11 mouse cellular contexts compared by ENCODE assay signal in genomic region chr3:84731003-84731402, GRCm38 (mm10).
DNase-seq lines count a peak whose midpoint lies in the region; ATAC-seq and TF ChIP-seq lines count a peak whose summit lies in the region.
"Had no signal": no experiment of that assay in that cellular context is flagged by ENCODE, and none has a peak within 500 bp of the region (broad histone marks: within the 10 kb centered on the region; RNA-seq: fewer than 3 reads in every experiment).

No protein-coding gene starts in this region.

- H3K79me2 ChIP-seq in myocyte (ENCODE audit: control insufficient read depth, insufficient read depth) = no peaks in the 10 kb centered on the region

- H3K9me3 ChIP-seq in kidney, postnatal 0 days (replicated peaks; ENCODE audit: low read length) = no peaks in the 10 kb centered on the region
- H3K9me3 ChIP-seq in forebrain, embryonic 16.5 days (ENCODE audit: control insufficient read depth, low read length) = no peaks in the 10 kb centered on the region

- no peak for TF ChIP-seq POLR2A in myocyte (IDR thresholded peaks at IDR 0.05; ENCODE audit: insufficient read length, low read depth)

- ATAC-seq in kidney, postnatal 0 days (replicated peaks; ENCODE audit: low FRiP score, low read depth) = 0 out of 2 replicates have a peak, but pooled peaks have one; percentile 25
- ATAC-seq in forebrain, embryonic 16.5 days = no peak
- ATAC-seq: lung, postnatal 0 days had no signal

- peak overlapping the region; percentile 58; the same call in 1 of the 2 replicates for H3K4me2 ChIP-seq in kidney, postnatal 0 days (ENCODE audit: low read length)
- H3K4me2 ChIP-seq in forebrain, embryonic 16.5 days (ENCODE audit: low read length) = peak overlapping the region; percentile 16; the same call in 1 of the 2 replicates
- H3K4me2 ChIP-seq in myocyte (ENCODE audit: low read depth) = peak overlapping the region; percentile 34

- no peaks in the 10 kb centered on the region for H3K4me1 ChIP-seq in kidney, postnatal 0 days (replicated peaks; ENCODE audit: insufficient read depth, low read length)
- H3K4me1 ChIP-seq in forebrain, embryonic 16.5 days (replicated peaks; ENCODE audit: control insufficient read depth, insufficient read depth, low read length) = peaks cover 19% of the 10 kb centered on the region

- no peak for DNase-seq in kidney, postnatal 0 days (ENCODE audit: low spot score)
- no peak for DNase-seq in kidney, adult 8-10 months
- DNase-seq in brain, adult 2 months (ENCODE audit: low read depth, low spot score) = peak; percentile 71
- no peak for DNase-seq in right cerebral cortex, postnatal 10 days (ENCODE audit: low spot score in 2 of 2)
- DNase-seq in urinary bladder, postnatal 36 days (ENCODE audit: low spot score in 2 of 2) = no peak
- no peak for DNase-seq in spleen, postnatal 14 days (ENCODE audit: low spot score in 2 of 2)
- DNase-seq: heart, adult 2 months; right cerebral cortex, adult 18-20 months had no signal

- no peak for TF ChIP-seq CTCF in kidney, postnatal 0 days (IDR thresholded peaks at IDR 0.05; ENCODE audit: low read depth)

- WGBS in kidney, postnatal 0 days = 33% methylated on average over 5 of the region's 5 CpGs
- 26% methylated on average over 5 of the region's 5 CpGs for WGBS in forebrain, embryonic 16.5 days

- no peak overlapping the region for H3K4me3 ChIP-seq in kidney, postnatal 0 days (replicated peaks; ENCODE audit: low read depth, low read length)
- no peak overlapping the region for H3K4me3 ChIP-seq in forebrain, embryonic 16.5 days (replicated peaks; ENCODE audit: low read length)
- no peak overlapping the region for H3K4me3 ChIP-seq in myocyte
- H3K4me3 ChIP-seq: heart, adult 2 months had no signal

- H3K9ac ChIP-seq in kidney, postnatal 0 days (ENCODE audit: low read depth, low read length) = no peak overlapping the region
- H3K9ac ChIP-seq in forebrain, embryonic 16.5 days (replicated peaks; ENCODE audit: low read depth, low read length) = no peak overlapping the region

- H3K36me3 ChIP-seq in kidney, postnatal 0 days (ENCODE audit: insufficient read depth, low read length) = no peaks in the 10 kb centered on the region
- no peaks in the 10 kb centered on the region for H3K36me3 ChIP-seq in forebrain, embryonic 16.5 days (ENCODE audit: control insufficient read depth, insufficient read depth)
- H3K36me3 ChIP-seq in myocyte (ENCODE audit: control insufficient read depth, insufficient read depth) = no peaks in the 10 kb centered on the region

- no peak overlapping the region for H3K27ac ChIP-seq in kidney, postnatal 0 days
- no peak overlapping the region for H3K27ac ChIP-seq in forebrain, embryonic 16.5 days (ENCODE audit: low read length)
- H3K27ac ChIP-seq: heart, adult 2 months had no signal

- H3ac ChIP-seq in myocyte (ENCODE audit: control insufficient read depth, insufficient read length) = no peak overlapping the region

- no peaks in the 10 kb centered on the region for H3K27me3 ChIP-seq in kidney, postnatal 0 days (ENCODE audit: insufficient read depth, low read length)
- H3K27me3 ChIP-seq in forebrain, embryonic 16.5 days (replicated peaks; ENCODE audit: control insufficient read depth, insufficient read depth, low read length) = no peaks in the 10 kb centered on the region
- no peaks in the 10 kb centered on the region for H3K27me3 ChIP-seq in myocyte (ENCODE audit: control insufficient read depth, insufficient read depth, insufficient read length)

TF ChIP-seq in myocyte, 11 proteins besides CTCF, POLR2A, EP300 and RAD21:
- TF ChIP-seq REST (IDR thresholded peaks at IDR 0.05; ENCODE audit: insufficient read depth, insufficient read length) (no peak), USF1 (IDR thresholded peaks at IDR 0.05; ENCODE audit: low read depth) (no peak), MAX (IDR thresholded peaks at IDR 0.05; ENCODE audit: low read depth) (no peak), TCF12 (IDR thresholded peaks at IDR 0.05; ENCODE audit: insufficient read depth, poor library complexity, severe bottlenecking) (no peak), CEBPB (IDR thresholded peaks at IDR 0.05; ENCODE audit: insufficient read depth, poor library complexity, severe bottlenecking) (no peak), E2F4 (IDR thresholded peaks at IDR 0.05; ENCODE audit: insufficient read depth) (no peak), MYOG (IDR thresholded peaks at IDR 0.05; ENCODE audit: control insufficient read depth in 1 of 3, insufficient read depth in 1 of 3, insufficient read length in 2 of 3, low read depth in 2 of 3) (no peak), TCF3 (IDR thresholded peaks at IDR 0.05; ENCODE audit: insufficient read length, low read depth) (no peak), POLR2AphosphoS2 (IDR thresholded peaks at IDR 0.05; ENCODE audit: insufficient read length, low read depth) (no peak), SRF (IDR thresholded peaks at IDR 0.05; ENCODE audit: control insufficient read depth, insufficient read length, low read depth) (no peak), MYOD1 (IDR thresholded peaks at IDR 0.05; ENCODE audit: control insufficient read depth in 1 of 3, insufficient read length in 2 of 3, low read depth in 2 of 3) (no peak)
TF ChIP-seq in myocyte: peak in this region for 0.
